Mouse (Mus musculus) thymus, postnatal 14 days (tissue): ENCODE measurements around the gene Trir.

ENCODE experiments used
- DNase-seq: peaks from one replicate; pipeline ENCODE4 v3.0.0; 2021

The Trir gene

DNA sequence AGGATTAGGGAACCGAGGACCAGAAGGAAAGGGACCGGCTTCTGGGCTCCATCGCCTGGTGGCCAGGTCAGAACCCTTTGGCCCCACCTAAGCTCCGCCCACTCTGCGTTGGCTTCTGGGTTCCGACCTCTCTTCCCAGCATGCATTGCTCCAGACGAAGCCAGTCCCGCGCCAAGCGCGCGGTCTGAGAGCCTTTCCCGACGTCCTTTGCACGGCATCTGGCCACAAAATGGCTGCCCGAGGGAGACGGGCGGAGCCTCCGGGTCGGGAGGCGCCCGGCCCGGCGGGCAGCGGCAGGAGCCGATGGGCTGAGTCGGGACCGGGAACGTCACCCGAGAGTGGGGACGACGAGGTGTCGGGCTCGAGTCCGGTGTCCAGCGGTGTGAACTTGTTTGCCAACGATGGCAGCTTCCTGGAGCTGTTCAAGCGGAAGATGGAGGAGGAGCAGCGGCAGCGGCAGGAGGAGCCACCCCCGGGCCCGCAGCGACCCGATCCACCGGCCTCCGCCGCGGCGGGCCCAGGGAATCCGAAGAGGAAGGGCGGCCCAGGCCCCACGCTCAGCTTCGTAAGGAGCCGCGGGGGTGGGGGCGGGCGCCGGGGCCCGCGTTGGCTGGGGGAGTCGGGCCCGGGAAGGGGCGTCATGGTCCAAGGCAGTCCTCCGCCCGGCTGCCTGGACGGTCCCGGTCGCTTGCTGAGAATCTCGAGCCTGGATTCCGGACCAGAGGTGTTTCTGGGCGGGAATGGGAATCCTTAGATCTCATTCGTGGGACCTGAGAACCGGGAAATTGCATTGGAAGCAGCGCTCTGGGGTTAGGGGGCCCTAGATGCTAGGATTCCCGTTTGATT is at the start of gene Trir:
Gene Trir (plus strand): TSS at position 154 of the 846 bp plus-strand sequence.
- peak; percentile 94 for DNase-seq

DNA sequence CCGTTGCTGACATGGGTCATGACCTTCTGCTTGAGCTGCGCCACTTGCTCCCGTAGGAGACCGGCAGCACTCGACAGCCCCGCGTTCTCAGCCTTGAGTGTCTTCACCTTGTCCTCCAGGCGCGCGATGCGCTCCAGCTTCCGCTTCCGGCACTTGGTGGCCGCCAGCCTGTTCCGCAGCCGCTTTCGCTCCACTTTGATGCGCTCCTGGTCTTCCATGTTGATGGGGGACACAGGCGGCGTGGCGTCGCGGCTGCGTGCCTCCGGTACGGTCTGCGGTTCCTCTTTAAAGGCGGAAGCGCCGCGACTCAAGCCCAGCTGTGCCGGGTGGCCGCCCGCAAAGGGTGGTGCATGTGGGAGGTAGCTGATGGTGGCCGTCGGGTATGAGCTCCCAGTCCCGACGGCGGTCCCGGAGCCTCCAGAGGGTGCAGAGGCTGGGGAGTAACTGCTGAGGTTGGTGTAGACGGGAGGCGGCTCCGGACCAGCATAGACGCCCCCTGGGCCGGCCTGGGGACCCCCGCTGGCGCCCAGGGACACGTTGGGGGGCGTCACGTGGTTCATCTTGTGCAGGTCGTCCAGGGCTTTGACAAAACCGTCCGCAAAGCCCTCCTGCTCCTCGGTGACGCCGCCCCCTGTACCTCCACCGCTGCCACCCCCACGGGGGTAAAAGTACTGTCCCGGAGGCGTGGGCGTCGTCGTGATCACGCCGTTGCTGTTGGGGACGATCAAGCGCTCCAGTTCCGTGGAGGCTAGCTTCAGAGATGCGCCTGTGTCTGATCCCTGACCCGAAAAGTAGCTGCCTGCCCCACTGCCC is 49.0 kb upstream of the Trir start:
- DNase-seq = peak; percentile 86

DNA sequence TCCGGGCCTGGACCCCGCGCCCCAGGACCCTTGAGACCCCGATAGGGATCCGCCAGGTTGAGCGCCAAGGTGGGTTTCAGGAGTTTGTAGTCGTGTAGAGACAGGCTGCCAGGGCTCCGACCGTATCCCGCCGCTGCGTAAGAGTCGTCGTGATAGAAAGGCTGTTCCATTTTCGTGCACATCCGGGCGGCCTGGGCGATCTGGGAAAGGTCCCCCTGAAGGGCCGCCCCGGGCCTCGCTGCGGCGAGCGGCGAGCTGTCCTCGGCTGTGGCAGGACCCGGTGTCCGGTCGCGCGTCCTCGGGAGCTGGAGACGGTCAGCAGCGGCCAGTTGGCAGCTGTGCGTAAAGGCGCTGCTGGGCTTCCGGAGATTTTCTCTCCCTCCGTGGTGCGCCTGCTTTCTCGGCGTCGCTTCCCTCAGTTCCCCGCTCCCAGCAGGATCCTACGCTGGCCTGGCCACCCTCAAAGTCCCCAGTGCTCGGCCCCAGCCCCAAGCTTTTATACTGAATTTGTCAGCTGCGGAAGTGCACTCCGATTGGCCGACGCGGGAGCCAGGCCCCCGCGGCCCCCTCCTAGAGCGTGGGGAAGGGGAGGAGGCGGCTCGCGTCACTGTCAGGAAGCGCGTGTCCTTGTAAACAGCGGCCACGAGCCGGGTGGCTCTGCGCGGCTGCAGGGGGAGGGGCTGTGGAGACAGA is 48.2 kb upstream of the Trir start, which contains the start of gene Junb:
Gene Junb (minus strand): TSS at position 471 of the 693 bp plus-strand sequence.
- peak; percentile 96 for DNase-seq

DNA sequence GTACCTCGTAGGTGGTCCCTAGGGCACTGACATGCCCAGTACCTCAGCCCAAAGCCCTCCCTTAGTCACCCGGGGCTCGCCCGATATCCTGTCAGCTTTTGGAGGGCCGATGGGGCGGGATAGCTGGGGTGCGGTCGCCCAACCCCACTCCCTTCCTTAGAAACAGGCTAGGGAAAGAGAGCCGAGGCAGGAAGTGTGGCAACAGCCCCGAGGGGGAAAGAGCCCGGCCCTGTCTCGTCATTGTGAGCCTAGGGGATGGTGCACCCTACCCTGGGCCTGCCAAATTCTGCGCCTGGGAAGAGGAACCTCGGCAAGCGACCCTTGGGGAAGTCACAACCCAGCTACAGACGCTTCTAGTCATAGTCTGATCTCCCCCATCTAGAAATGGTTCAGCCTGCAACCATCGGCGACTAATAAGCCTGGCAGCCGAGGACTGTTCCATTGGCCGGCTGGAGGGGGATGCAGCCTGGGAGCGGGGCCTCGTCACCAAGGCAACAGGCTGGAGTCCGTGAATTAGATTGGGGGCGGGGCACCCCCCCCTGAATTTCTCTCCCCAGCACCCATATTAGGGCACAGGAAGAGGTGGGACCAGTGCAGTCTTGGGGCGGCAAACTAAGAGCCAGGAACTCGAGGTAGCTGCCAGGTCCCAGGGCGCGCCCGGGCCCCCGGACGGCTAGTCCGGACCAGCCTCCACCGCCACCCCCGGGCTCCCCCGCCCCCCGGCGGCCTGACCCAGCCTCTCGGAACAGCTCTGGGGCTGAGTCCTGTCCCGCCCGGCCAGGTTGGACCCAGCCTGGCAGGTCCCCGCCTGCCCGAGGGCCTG is 46.8 kb upstream of the Trir start:
- peak; percentile 82 for DNase-seq

DNA sequence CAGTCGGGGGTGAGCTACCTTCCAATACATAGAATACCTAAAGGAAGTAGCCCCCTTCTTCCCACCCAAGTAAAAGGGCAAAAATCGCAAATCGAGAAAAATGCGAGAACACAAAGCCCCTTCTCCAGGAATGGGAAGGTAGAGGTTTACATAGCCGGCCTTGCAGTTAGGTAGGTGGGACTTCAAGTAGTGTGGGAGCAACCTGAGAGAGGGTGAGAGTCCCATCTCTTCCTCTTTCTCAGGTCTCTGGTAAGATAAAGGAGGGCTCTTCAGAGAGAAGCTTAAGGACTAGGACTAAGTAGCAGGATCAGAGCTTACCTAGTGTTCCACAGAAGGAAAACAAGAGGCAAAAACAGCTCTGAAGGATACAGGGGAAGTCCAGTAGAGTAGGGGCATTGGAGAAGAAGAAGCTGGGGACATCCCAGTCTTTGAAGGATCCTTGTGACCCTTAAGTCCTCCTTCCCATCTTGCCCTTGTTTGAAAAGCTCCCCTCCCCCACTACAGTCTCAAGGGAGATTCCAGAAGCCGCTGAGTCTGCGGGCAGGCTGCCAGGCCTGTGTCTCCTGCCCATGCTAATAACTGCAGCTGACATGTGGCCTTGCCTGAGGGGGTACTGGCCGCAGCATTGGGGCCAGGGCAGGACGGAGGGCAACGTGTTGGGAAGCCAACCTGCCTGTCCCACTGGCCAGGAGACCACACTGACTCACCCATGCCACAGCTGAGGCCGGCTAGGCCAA is 45.8 kb upstream of the Trir start:
- peak; percentile 22 for DNase-seq

DNA sequence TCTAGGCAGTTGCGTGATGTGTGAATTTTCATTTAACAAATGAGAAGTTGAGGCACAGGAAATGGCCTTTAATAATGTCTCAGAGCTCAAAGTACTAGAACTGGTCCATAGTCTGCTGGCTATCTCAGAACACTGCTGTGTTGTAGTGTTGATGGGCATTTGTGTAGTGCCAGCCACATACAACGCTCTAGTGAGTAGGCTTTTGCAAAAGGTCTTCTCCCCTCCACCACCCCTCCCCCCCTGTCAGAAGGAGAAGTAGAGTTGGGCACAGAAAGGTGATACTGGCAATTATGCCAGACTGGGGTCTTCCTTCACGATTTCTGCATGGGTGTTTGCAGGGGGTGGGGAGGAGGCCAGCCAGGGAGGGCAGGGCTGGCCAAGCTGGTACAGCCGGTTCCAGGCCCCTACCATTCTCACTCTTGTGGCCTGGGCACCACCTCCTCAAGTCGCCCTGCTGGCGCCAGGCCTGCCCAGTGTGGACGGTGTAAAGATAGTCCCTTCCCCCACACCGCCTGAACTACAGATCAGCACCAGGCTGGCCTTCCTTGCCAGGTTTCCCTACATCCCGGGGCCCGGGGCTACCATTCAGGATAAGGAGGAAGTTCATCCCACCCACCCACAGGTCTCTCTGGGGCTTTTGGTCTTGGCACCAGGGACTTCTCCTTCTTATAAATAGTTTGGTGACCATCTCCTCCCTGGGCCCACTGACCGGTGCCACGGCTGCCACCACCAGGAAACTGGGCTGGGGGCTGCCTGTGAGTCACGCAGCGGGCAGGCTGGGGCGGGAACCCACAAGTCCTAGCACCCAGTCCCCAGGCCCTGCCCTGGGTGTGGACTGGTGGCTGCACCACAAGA is 44.8 kb upstream of the Trir start:
- no peak for DNase-seq

DNA sequence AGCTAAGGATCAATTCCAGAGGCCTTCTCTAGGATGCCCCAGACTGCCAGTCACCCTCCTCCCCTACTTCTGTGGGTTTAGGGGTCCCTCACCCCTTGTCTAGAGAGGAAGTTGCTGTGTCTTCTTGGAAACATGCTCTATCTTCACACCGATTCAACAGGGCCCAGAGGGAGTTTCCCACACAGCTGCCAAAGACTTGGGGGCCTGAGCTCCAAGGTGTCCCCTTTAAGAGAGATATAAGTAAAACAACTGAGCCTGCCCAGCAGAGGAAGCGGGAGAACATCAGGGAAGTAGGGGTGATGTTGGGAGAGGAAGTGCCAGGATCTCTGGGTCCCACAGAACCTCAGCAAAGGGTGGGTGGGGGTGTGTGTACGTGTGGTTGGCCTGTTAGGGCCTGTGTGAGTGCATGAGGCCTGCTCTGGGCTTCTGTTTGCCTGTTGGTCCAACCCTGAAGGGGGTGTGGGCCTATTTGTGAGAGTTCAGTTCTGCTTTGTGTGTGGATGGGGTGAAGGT is 44.1 kb upstream of the Trir start:
- DNase-seq = no peak

DNA sequence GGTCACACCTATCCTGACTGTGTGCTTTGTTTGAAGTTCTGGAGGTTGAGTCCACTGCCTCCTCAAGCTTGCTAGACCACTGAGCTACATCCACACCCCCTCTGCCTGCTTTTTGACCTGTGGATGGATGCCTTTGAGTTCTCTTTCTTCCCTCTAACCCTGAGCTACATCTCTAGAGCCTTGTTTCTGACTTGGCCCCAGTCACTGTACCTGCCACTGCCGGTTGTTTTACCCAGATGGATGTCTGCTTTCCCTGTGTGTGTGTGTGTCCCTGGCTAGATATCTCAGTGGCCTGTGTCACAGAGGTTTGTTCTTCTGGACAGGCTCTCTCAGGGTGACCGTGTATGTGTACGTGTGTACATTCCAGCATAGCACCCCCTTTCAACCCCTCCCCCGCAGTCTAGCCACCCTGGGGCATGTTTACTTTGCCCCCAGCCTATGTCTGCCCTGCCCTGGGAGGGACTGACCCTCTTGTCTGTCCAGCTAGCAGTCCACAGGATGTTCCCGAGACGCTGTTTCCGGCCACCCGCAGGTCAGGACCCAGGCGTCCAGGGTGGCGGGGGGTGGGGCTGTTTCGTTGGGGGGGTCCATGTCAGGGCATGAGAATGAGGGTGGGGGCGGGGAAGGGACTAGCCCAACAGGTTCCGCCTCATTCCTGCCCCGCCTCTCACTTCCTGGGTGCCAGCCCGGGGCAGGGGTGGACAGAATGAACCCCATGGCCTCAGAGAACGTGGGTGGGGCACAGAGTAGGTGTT is 42.2 kb upstream of the Trir start:
- DNase-seq = peak; percentile 34

DNA sequence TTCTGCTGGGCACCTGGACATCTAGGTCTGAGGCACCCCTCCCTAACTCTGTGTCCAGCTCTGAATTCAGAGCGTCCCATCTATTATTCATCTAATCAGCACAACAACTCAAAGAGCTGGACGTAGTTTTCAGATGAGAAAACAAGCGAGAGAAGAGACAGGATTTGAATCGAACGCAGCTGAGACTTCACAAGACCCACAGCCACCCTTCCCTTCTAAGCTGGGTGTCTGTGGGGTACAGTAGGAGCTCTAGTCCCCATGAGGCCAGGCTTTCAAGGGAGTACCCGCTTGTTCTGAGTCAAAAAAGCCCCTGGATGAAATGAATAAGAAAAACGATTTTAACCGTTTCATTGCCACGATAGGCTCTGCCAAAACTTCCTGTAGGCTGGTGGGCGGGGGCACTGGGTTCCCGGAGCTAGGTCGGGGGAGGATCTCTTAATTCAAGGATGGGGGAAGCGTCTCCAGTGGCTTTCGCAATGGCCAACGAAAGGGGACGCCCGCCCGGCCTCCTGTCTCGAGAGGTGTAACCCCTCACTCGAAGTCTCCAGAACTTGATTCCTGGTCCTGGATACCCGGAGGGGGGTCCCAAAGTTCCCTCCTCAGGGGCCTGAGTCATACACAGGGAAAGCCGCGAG is 41.5 kb upstream of the Trir start:
- DNase-seq = peak; percentile 54

DNA sequence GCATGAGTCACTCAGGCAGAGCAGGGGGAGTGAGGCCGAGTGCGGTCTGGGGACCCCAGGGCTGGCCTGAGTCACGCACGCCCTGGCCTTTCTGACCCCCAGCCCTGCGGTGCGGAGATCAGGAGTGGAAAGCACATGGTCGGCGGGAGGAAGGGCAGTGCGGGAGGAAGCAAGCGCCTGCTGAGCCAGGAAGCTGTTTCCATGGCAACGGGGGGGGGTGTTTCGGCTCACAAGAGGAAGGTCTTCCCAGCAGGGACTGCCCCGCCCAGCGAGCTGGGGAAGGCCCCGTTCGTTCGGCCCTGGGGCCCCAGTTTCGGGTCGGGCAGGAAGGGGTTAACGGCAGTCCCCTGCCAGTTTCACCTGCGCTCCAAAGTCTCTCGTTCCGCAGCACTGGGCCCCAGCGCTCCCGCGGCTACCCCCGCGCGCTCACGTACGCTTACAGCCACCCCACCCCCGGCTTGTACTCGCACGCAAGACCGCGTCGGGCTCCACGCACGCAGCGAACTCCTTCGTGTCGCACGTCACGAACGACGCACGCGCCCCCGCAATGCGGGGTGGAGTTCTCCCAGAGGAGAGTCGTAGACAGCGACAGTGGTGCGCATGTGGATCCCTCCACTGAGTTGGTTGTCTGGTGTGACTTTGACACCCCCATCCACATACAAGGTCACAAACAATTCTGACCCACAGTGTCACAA is 40.8 kb upstream of the Trir start:
- DNase-seq = peak; percentile 94

DNA sequence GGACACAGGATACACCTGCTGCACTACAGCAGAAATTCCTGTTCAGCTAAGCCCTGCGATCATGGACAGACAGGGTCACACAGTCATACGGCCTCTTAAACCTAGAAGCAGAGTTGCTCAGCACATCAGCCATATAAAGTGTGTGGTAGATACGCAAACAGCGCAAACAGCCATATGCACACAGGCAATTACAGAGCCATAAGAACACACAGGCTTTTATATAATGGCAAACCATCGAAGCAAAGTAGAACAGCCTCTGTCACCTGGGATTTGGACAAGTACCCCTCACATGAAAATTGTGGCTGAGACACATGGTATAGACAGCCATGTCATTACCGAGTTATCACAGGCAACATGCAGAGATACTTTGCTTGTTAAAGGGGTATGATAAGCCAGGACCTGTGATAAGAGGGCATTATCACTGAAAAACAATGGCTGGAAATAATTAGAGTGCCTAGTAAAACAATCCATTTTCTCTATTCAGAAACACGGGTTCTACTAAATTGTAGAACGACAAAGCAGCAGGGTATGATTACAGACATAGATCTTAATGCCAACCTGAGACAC is 40.2 kb upstream of the Trir start:
- no peak for DNase-seq

DNA sequence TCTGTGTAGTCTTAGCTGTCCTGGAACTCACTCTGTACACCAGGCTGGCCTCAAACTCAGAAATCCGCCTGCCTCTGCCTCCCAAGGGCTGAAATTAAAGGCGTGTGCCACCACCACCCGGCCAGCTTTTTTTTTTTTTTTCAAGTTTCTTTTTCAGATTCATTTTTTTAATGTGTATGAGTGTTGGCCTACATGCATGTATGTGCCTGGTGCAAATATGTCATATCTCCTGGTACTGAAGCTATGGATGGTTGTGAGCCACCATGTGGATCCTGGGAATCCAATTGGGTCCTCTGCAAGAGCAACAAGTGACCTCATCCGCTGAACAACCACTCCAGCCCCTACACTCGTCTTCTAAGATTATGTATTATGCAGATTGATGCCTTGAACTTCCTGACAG is 39.2 kb upstream of the Trir start:
- no peak for DNase-seq

DNA sequence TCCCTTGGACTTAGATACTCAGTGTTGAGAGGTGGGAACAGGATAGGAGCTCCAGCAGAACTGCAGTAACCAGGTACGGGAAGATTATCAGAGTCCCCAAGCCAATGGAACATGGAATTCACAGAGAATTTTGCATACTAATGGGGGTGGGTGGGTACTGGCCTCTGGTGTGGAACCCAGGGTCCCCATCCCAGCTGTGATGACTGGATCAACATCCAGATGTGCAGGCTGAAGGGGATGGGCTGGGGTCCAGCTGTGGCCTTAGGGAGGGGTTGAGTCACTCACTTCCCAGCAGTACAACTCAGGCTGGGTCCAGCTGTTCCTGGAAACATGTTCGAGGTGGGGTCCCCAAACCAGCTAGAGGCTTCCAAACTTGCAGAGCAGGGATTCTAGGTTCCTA is 38.7 kb upstream of the Trir start:
- DNase-seq = no peak

DNA sequence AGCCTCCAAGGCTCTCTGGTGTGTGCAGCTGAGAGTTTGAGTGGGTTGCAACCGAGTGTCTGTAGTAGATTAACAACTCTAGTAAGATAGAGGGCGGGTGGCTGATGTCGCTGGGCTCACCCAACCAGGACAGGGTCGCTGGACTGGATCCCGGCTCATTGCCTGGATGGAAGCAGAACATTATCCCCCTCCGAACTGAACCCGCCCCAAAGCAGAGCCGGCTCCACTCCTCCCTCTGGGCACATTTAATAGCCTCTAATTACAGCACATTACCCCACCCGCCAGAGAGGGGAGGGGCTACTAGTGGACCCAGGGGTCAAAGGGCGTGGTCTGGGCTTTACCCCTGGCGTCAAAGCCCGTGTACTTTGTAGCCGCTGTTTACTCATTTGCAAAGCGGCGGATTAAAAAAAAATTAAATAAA is 37.3 kb upstream of the Trir start:
- DNase-seq = peak; percentile 40

DNA sequence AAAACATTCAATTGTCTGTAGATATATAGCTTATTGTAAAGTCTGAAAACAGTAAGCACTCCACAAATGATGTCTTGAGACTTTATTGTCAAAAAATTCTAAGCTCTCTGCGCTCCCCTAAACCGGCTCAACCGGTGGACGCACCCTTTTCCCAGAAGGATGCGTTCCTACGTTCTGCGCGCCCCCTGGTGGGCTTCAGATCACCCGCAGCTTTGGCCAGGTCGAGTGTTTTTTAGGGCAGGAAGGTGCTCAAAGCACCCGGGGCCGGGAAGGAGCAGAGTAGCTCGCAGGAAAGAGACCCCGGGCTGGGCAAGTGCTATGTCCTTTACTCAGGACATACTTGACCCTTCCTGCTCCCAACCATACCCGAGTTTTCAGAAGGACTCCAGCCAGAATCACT is 36.8 kb upstream of the Trir start:
- peak; percentile 94 for DNase-seq

DNA sequence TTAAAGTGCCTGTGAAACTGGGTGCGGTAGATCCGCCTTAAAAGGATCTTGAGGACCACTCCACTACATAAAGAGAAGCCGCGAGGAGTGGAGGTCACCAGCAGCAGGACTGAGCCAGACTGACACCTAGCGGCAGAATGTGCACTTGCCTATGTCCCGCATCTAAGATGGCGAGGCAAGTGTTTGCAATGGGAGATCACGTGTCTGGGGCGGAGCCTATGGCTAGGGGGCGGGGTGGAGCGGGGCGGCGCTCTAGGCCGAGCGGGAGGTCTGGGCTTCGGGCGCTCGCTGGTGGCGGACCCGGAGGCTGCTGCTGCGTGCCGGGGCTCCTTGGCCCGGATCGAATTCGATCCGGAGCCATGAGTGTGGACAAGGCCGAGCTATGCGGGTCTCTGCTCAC is 36.3 kb upstream of the Trir start, which contains the start of gene Hook2:
Gene Hook2 (plus strand): TSS at position 255 of the 400 bp plus-strand sequence.
- DNase-seq = peak; percentile 96

DNA sequence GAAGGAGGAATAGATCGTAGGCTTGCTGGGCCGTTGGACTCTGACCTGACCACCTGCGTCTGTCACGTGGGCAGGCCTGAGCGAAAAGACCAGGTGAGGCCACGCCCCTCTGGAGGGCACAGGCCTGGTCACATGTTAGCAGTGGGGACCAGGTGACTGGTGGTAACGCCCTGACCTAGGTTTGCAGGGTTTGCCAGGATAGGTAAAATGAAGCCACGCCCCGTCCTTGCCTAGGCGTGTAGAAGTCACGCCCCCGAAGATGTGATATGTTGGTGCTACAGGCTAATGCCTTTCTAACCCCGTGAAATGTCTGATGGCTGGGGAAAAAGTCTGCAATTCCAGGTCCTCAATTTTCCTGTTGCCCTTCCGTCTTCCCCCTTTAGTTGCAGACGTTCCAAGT is 35.8 kb upstream of the Trir start:
- DNase-seq = no peak

DNA sequence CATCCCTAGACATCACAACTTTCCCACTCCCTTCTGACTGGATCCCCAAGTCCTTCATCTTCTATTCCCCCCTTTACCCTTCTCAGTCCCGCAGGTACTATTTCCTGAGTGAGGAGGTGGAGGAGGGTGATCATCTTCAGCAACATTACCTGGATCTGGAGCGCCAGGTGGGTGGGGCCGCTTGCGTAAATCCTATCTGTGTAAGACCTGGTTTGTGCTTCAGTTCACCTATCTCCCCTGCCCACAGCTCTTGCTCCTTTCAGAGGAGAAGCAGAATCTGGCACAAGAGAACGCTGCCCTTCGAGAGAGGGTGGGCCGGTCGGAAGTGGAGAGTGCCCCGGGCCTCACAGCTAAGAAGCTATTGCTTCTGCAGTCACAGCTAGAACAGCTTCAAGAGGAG is 32.2 kb upstream of the Trir start:
- DNase-seq = no peak
